Mouse (Mus musculus): ENCODE results near the gene Sema4a.

DNA sequence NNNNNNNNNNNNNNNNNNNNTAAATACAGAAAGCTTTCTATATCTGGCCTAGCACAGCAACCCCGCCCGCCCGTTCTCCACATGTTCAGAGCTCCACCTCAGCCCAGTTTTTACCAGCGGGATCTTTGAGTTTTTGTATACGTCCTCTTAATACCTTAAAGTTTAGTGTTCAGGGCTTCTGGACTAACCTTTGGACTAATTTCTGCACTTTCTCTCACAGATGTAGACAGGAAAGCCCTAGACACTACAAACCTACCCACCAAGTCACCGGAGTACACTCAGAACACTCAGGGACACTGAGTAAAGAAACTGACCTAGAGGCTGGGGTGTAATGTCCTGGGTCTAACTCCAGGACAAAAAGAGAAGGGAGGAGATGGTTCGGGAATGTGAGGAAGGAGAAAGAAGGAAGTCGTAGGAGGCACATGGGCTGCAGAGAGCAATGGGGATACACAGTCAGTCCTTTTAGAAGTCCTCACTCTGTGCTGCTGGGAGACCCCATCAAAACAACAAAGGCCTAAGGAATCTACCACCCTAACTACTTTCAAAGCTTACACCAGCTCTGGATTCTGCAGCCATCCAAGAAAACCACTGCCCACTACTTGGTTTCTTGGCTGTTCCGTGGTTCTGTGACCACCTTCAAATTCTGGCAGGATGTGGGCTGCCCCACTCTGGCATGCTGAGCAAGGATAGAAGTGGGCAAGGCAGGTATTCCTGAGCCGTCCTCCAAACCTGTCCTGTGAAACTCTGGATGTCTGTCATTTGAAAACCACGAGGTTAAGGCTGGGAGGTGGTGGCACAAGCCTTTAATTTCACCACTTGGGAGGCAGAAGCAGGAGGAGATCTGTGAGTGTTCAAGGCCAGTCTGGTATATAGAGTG, 33.0 kb upstream of the Sema4a start:
- TF ChIP-seq POLR2A (IDR thresholded peaks at IDR 0.05; ENCODE audit: extremely low read depth, insufficient read depth, low read length) (no peak), CTCF (IDR thresholded peaks at IDR 0.05; ENCODE audit: extremely low read depth, insufficient read depth, low read length) (no peak)
